Mouse (Mus musculus): Measurements from ENCODE around the gene Uso1.
A peak's percentile ranks its signal among the peaks of the same experiment; 100 is the strongest.

DNA sequence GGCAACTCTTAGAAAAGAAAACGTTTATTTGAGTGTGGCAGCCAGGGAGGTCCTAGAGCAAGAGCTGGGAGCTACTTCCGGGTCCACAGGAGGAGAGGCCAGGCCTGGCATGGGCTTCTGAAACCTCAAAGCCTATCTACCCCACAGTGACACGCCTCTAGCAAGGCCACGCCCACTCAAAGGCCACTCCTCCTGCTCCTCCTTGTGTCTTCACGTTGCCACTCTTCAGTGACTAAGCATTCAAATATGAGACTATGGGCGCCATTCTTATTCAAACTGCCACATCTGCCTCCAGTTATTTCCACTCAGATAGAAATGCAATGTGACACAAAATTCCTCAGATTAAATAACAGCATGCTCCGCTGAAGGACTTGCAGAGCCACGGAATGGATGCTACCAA, 9.2 kb upstream of the Uso1 start:
- TF ChIP-seq TAL1 (IDR thresholded peaks at IDR 0.05; ENCODE audit: low read length) (no peak), GATA1 (IDR thresholded peaks at IDR 0.05; ENCODE audit: low read length) (peak; percentile 21; the same call in 1 of the 2 replicates)

Data from erythroblast, embryonic 14.5 days (primary cell).